Mouse (Mus musculus): ENCODE results near the gene Mta2. TPM values are rescaled to one million over a fixed set of nuclear protein-coding genes. Genes with fewer than 3 reads are reported as not detected.

Mta2 gene
- total and polyA plus RNA-seq, 3 experiments = 116 to 171 (median 167) TPM

GRCm38 (mm10) chr19:8989567-8990431 is 48.1 kb downstream of the Mta2 start:
- peaks cover 0 to 4% of the 10 kb centered on the region in 2 experiments; a peak in 1 of 4 replicates for H3K36me3 ChIP-seq (ENCODE audit: control insufficient read depth in 1 of 2, insufficient read depth in 2 of 2, low read length in 2 of 2)
- H3K27me3 ChIP-seq (ENCODE audit: control insufficient read depth in 1 of 2, insufficient read depth in 2 of 2, low read length in 2 of 2) = no peaks in the 10 kb centered on the region; a peak in 1 of 4 replicates
- peak; percentile 58 for DNase-seq (ENCODE audit: low read depth, low spot score)
- peak overlapping the region; percentile 45 to 67 for H3K4me3 ChIP-seq (ENCODE audit: control insufficient read depth in 1 of 2, insufficient read depth in 1 of 2, low read depth in 2 of 2, low read length in 2 of 2)
- H3K9ac ChIP-seq (ENCODE audit: control insufficient read depth, low read depth, low read length, poor library complexity, severe bottlenecking) = peak overlapping the region; percentile 55
- H3K9me3 ChIP-seq (replicated peaks; ENCODE audit: insufficient read depth, low read length) = no peaks in the 10 kb centered on the region
- no peak overlapping the region for H3K27ac ChIP-seq (ENCODE audit: control insufficient read depth, low read depth, low read length)
- peaks cover 4 to 13% of the 10 kb centered on the region in 2 experiments for H3K4me1 ChIP-seq (ENCODE audit: control insufficient read depth in 1 of 2, insufficient read depth in 2 of 2, low read length in 2 of 2)
- no peaks in the 10 kb centered on the region for H3K79me2 ChIP-seq (ENCODE audit: control insufficient read depth, insufficient read depth, low read length, poor library complexity)
- 0 out of 2 replicates have a peak, but pooled peaks have one; percentile 38 for TF ChIP-seq MAZ (IDR thresholded peaks at IDR 0.05; ENCODE audit: low read depth, low read length)
- 0 out of 2 replicates have a peak, but pooled peaks have one; percentile 52 for TF ChIP-seq SIN3A (IDR thresholded peaks at IDR 0.05; ENCODE audit: low read length)
- no peak for TF ChIP-seq SMC3 (IDR thresholded peaks at IDR 0.05; ENCODE audit: low read depth, low read length)
- TF ChIP-seq EP300 (IDR thresholded peaks at IDR 0.05; ENCODE audit: low read depth in 1 of 2, low read length in 2 of 2) = no peak
- 0 out of 6 replicates have a peak, but pooled peaks of 1 of the 3 experiments have one; percentile 2 for TF ChIP-seq CTCF (IDR thresholded peaks at IDR 0.05 in 2 of 3, conservative IDR thresholded peaks at IDR 0.05 in 1 of 3; ENCODE audit: control insufficient read depth in 1 of 3, insufficient read depth in 1 of 3, low read depth in 2 of 3, low read length in 3 of 3, poor library complexity in 1 of 3, severe bottlenecking in 1 of 3)
- no peak for TF ChIP-seq BHLHE40 (IDR thresholded peaks at IDR 0.05; ENCODE audit: borderline replicate concordance, low read depth, low read length)

GRCm38 (mm10) chr19:8990432-8991102 is 48.9 kb downstream of the Mta2 start:
- Histone ChIP-seq H3K27ac (ENCODE audit: control insufficient read depth, low read depth, low read length) (no peak overlapping the region), H3K27me3 (ENCODE audit: control insufficient read depth in 1 of 2, insufficient read depth in 2 of 2, low read length in 2 of 2) (no peaks in the 10 kb centered on the region; a peak in 1 of 4 replicates), H3K4me3 (ENCODE audit: control insufficient read depth in 1 of 2, insufficient read depth in 1 of 2, low read depth in 2 of 2, low read length in 2 of 2) (peak overlapping the region; percentile 18 to 24; a peak in 3 of 4 replicates), H3K9ac (ENCODE audit: control insufficient read depth, low read depth, low read length, poor library complexity, severe bottlenecking) (peak overlapping the region; percentile 8), H3K79me2 (ENCODE audit: control insufficient read depth, insufficient read depth, low read length, poor library complexity) (no peaks in the 10 kb centered on the region), H3K36me3 (ENCODE audit: control insufficient read depth in 1 of 2, insufficient read depth in 2 of 2, low read length in 2 of 2) (peaks cover 0 to 4% of the 10 kb centered on the region in 2 experiments; a peak in 1 of 4 replicates), H3K9me3 (replicated peaks; ENCODE audit: insufficient read depth, low read length) (no peaks in the 10 kb centered on the region), H3K4me1 (ENCODE audit: control insufficient read depth in 1 of 2, insufficient read depth in 2 of 2, low read length in 2 of 2) (peaks cover 4 to 12% of the 10 kb centered on the region in 2 experiments)
- no peak for TF ChIP-seq EP300 (IDR thresholded peaks at IDR 0.05; ENCODE audit: low read depth in 1 of 2, low read length in 2 of 2)
- no peak for TF ChIP-seq ZC3H11A (IDR thresholded peaks at IDR 0.05; ENCODE audit: low read depth, low read length)
- 0 out of 2 replicates have a peak, but pooled peaks have one; percentile 11 for TF ChIP-seq USF1 (IDR thresholded peaks at IDR 0.05; ENCODE audit: low read depth, low read length)
- peak; percentile 41 for DNase-seq (ENCODE audit: low read depth, low spot score)

GRCm38 (mm10) chr19:8991245-8991870 is 49.7 kb downstream of the Mta2 start:
- Histone ChIP-seq H3K9me3 (replicated peaks; ENCODE audit: insufficient read depth, low read length) (no peaks in the 10 kb centered on the region), H3K79me2 (ENCODE audit: control insufficient read depth, insufficient read depth, low read length, poor library complexity) (no peaks in the 10 kb centered on the region), H3K27ac (ENCODE audit: control insufficient read depth, low read depth, low read length) (no peak overlapping the region), H3K4me3 (ENCODE audit: control insufficient read depth in 1 of 2, insufficient read depth in 1 of 2, low read depth in 2 of 2, low read length in 2 of 2) (no peak overlapping the region), H3K27me3 (ENCODE audit: control insufficient read depth in 1 of 2, insufficient read depth in 2 of 2, low read length in 2 of 2) (no peaks in the 10 kb centered on the region; a peak in 1 of 4 replicates), H3K36me3 (ENCODE audit: control insufficient read depth in 1 of 2, insufficient read depth in 2 of 2, low read length in 2 of 2) (peaks cover 0 to 4% of the 10 kb centered on the region in 2 experiments; a peak in 1 of 4 replicates), H3K9ac (ENCODE audit: control insufficient read depth, low read depth, low read length, poor library complexity, severe bottlenecking) (no peak overlapping the region), H3K4me1 (ENCODE audit: control insufficient read depth in 1 of 2, insufficient read depth in 2 of 2, low read length in 2 of 2) (peaks cover 4 to 12% of the 10 kb centered on the region in 2 experiments)
- DNase-seq (ENCODE audit: low read depth, low spot score) = no peak
- TF ChIP-seq USF1 (IDR thresholded peaks at IDR 0.05; ENCODE audit: low read depth, low read length) = no peak
- TF ChIP-seq POLR2A (IDR thresholded peaks at IDR 0.05; ENCODE audit: control insufficient read depth in 1 of 2, insufficient read depth in 1 of 2, low read depth in 1 of 2, low read length in 2 of 2, poor library complexity in 1 of 2) = no peak
- no peak for TF ChIP-seq RAD21 (IDR thresholded peaks at IDR 0.05; ENCODE audit: low read depth, low read length)
- no peak for TF ChIP-seq POLR2AphosphoS5 (IDR thresholded peaks at IDR 0.05; ENCODE audit: borderline replicate concordance, low read depth, low read length)
- TF ChIP-seq BHLHE40 (IDR thresholded peaks at IDR 0.05; ENCODE audit: borderline replicate concordance, low read depth, low read length) = no peak
- TF ChIP-seq ELF1 (IDR thresholded peaks at IDR 0.05; ENCODE audit: low read depth, low read length) = no peak
- TF ChIP-seq KAT2A (conservative IDR thresholded peaks at IDR 0.05; ENCODE audit: low read depth, low read length) = no peak
- TF ChIP-seq TAL1 (IDR thresholded peaks at IDR 0.05; ENCODE audit: low read length) = no peak
- no peak for TF ChIP-seq ZNF384 (IDR thresholded peaks at IDR 0.05; ENCODE audit: low read depth, low read length)
- TF ChIP-seq SIN3A (IDR thresholded peaks at IDR 0.05; ENCODE audit: low read length) = no peak
- no peak for TF ChIP-seq MAX (IDR thresholded peaks at IDR 0.05; ENCODE audit: low read length)
- no peak for TF ChIP-seq MAFK (IDR thresholded peaks at IDR 0.05; ENCODE audit: borderline replicate concordance, low read depth, low read length)
- TF ChIP-seq SMC3 (IDR thresholded peaks at IDR 0.05; ENCODE audit: low read depth, low read length) = no peak
- TF ChIP-seq HCFC1 (IDR thresholded peaks at IDR 0.05; ENCODE audit: low read depth, low read length) = no peak
- no peak for TF ChIP-seq NELFE (IDR thresholded peaks at IDR 0.05; ENCODE audit: low read depth, low read length)
- no peak for TF ChIP-seq CHD2 (IDR thresholded peaks at IDR 0.05; ENCODE audit: low read length)
